Mouse (Mus musculus): Measurements from ENCODE around the gene Ms4a6d.
"Not testable (repeated sequence)": the region's sequence is repeated elsewhere in the genome, so short reads cannot be mapped to it uniquely, and the experiment has no call there.

Gene Ms4a6d

DNA sequence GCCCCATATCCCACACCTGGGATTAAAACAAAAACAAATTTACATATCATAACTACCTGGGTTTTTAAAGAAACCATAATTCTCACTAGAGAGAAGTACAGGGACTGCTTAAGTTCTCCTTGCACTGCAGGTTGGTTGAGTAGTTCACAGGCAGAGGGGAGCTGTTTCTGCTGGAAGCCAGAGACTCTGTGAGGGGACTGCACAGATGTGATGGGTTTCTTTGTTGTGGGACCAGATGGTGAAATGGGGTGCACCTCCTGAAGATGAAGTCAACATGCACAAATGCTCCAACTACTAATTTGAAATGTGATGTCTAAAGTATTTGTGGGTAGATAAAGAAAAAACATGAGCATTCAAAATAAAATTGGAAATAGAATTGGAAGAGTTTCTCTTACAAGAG, 56.7 kb downstream of the Ms4a6d start:
- no peak for DNase-seq

DNA sequence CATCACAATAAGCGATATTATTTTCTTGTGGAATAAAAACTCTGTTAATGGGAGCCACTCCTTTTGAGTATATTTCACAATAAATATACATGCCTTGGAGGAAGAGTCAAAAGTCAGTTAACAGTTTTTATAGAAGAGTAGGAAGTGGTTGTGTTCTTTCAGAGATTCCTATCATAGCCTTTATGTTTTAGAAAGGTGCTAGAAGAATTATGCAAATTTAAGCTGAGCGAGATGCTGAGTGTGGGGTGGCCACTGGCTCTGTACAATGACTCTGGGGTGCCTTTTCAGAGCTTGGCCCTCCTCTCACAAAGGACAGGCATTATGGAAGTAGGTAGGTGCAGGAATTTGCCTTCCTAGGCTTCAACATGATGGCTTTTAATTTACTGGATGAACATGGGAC, 60.3 kb downstream of the Ms4a6d start:
- not testable (repeated sequence) for DNase-seq

GRCm38 (mm10) chr19:11540166-11540821, 64.4 kb downstream of the Ms4a6d start:
- DNase-seq: not testable (repeated sequence)

DNA sequence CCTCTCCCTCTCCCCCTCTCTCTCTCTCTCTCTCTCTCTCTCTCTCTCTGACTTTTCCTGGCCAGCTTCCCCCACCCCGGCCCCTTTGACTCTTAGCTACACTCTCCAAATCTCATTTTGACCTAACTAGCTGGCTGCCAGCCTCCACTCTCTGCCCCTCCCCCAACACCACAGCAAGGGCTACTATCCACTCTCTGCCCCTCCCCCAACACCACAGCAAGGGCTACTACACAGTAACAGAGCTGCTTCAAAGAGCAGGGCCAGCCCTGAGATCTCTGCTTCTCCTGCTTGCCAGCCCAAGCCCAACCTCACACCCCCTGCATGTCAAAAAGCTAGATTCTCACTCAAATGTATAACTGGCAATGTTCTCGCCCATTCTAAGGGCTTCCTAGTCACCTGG, 67.3 kb downstream of the Ms4a6d start:
- DNase-seq: peak; percentile 6

Measured in retina, postnatal 1 day (tissue).